Mouse (Mus musculus): ENCODE measurements around the gene Zg16.
"Not testable (repeated sequence)": the region's sequence is repeated elsewhere in the genome, so short reads cannot be mapped to it uniquely, and the experiment has no call there.

Gene Zg16

GRCm38 (mm10) chr7:127087278-127088010 lies at the start of gene Zg16:
Zg16 (minus strand) TSS chr7:127087328.
- DNase-seq (ENCODE audit: low spot score): not testable (repeated sequence)

- no peak for DNase-seq (ENCODE audit: low spot score)
These were observed 49.3 kb upstream of the Zg16 start for GRCm38 (mm10) chr7:127136181-127137071.

GRCm38 (mm10) chr7:127134821-127135447 lies 47.8 kb upstream of the Zg16 start:
- peak; percentile 35 for DNase-seq (ENCODE audit: low spot score)

- no peak for DNase-seq (ENCODE audit: low spot score)
These were observed 46.0 kb upstream of the Zg16 start for GRCm38 (mm10) chr7:127133125-127133524.

- DNase-seq (ENCODE audit: low spot score): no peak
These were observed 42.5 kb upstream of the Zg16 start for GRCm38 (mm10) chr7:127129638-127130037.

- no peak for DNase-seq (ENCODE audit: low spot score)
These were observed 34.8 kb upstream of the Zg16 start, which contains the start of gene Qprt for GRCm38 (mm10) chr7:127121911-127122270. Qprt (minus strand) TSS chr7:127122226.

GRCm38 (mm10) chr7:127121061-127121910 lies 34.2 kb upstream of the Zg16 start:
- no peak for DNase-seq (ENCODE audit: low spot score)

GRCm38 (mm10) chr7:127118671-127119445 lies 31.7 kb upstream of the Zg16 start:
- no peak for DNase-seq (ENCODE audit: low spot score)

GRCm38 (mm10) chr7:127117948-127118347 lies 30.8 kb upstream of the Zg16 start:
- no peak for DNase-seq (ENCODE audit: low spot score)

GRCm38 (mm10) chr7:127116331-127116935 lies 29.3 kb upstream of the Zg16 start:
- DNase-seq (ENCODE audit: low spot score): no peak

- no peak for DNase-seq (ENCODE audit: low spot score)
These were observed 27.8 kb upstream of the Zg16 start for GRCm38 (mm10) chr7:127114920-127115319.

GRCm38 (mm10) chr7:127113614-127114259 lies 26.6 kb upstream of the Zg16 start:
- DNase-seq (ENCODE audit: low spot score): no peak

GRCm38 (mm10) chr7:127112921-127113597 lies 25.9 kb upstream of the Zg16 start:
- no peak for DNase-seq (ENCODE audit: low spot score)

GRCm38 (mm10) chr7:127112251-127112841 lies 25.2 kb upstream of the Zg16 start:
- no peak for DNase-seq (ENCODE audit: low spot score)

- DNase-seq (ENCODE audit: low spot score): peak; percentile 73
These were observed 24.3 kb upstream of the Zg16 start for GRCm38 (mm10) chr7:127111461-127111860.

GRCm38 (mm10) chr7:127110239-127111007 lies 23.3 kb upstream of the Zg16 start:
- DNase-seq (ENCODE audit: low spot score): peak; percentile 50

- DNase-seq (ENCODE audit: low spot score): no peak
These were observed 18.4 kb upstream of the Zg16 start for GRCm38 (mm10) chr7:127105551-127105950.

Data from spleen, adult 12 weeks (tissue).